ENCODE assay signal across 11 mouse cellular contexts in genomic region chr1:91055744-91056143, GRCm38 (mm10). TPM values are rescaled to one million over a fixed set of nuclear protein-coding genes. Genes with fewer than 3 reads are reported as not detected.
DNase-seq lines count a peak whose midpoint lies in the region; ATAC-seq and TF ChIP-seq lines count a peak whose summit lies in the region.
"Had no signal": no experiment of that assay in that cellular context is flagged by ENCODE, and none has a peak within 500 bp of the region (broad histone marks: within the 10 kb centered on the region; RNA-seq: fewer than 3 reads in every experiment).

No protein-coding gene starts in this region.

- peak overlapping the region; percentile 83 for H3K4me3 ChIP-seq in gastrocnemius, adult 2 months
- H3K4me3 ChIP-seq in lung, embryonic 14.5 days (ENCODE audit: low read depth, low read length), result peak overlapping the region; percentile 54; the same call in 1 of the 2 replicates
- peak overlapping the region; percentile 95 for H3K4me3 ChIP-seq in myocyte
- H3K4me3 ChIP-seq: forebrain, embryonic 12.5 days; hindbrain, embryonic 13.5 days had no signal

- peak overlapping the region; percentile 97 for H3K27ac ChIP-seq in gastrocnemius, adult 2 months
- H3K27ac ChIP-seq in lung, embryonic 14.5 days (ENCODE audit: low read depth), result peak overlapping the region; percentile 94
- H3K27ac ChIP-seq: forebrain, embryonic 12.5 days had no signal

- peak overlapping the region; percentile 93 for H3K4me2 ChIP-seq in lung, embryonic 14.5 days
- H3K4me2 ChIP-seq in myocyte (ENCODE audit: low read depth), result peak overlapping the region; percentile 95
- H3K4me2 ChIP-seq: forebrain, embryonic 12.5 days; hindbrain, embryonic 13.5 days had no signal

- no peak for TF ChIP-seq POLR2A in myocyte (IDR thresholded peaks at IDR 0.05; ENCODE audit: insufficient read length, low read depth)

- no peak overlapping the region for H3ac ChIP-seq in myocyte (ENCODE audit: control insufficient read depth, insufficient read length)

- DNase-seq in gastrocnemius, adult 2 months, result no peak
- DNase-seq in gastrocnemius, postnatal 36 days, result no peak
- peak; percentile 21 for DNase-seq in lung, embryonic 14.5 days
- DNase-seq in lung, postnatal 14 days, result no peak
- peak; percentile 68 for DNase-seq in induced T-regulatory cell, adult 2 months (ENCODE audit: low read depth)
- DNase-seq in cerebellum, postnatal 10 days, result no peak
- no peak for DNase-seq in urinary bladder, postnatal 14 days (ENCODE audit: low spot score)
- DNase-seq: cerebellum, postnatal 14 days had no signal

- no peaks in the 10 kb centered on the region for H3K27me3 ChIP-seq in lung, embryonic 14.5 days (ENCODE audit: insufficient read depth, low read length)
- H3K27me3 ChIP-seq in myocyte (ENCODE audit: control insufficient read depth, insufficient read depth, insufficient read length), result no peaks in the 10 kb centered on the region

- H3K36me3 ChIP-seq in lung, embryonic 14.5 days (ENCODE audit: insufficient read depth), result no peaks in the 10 kb centered on the region
- H3K36me3 ChIP-seq in myocyte (ENCODE audit: control insufficient read depth, insufficient read depth), result no peaks in the 10 kb centered on the region
- H3K36me3 ChIP-seq: forebrain, embryonic 12.5 days; hindbrain, embryonic 13.5 days had no signal

- WGBS in lung, embryonic 14.5 days, result 54% methylated on average over 9 of the region's 9 CpGs

- peaks cover 23% of the 10 kb centered on the region for H3K4me1 ChIP-seq in lung, embryonic 14.5 days (ENCODE audit: insufficient read depth)

- ATAC-seq in lung, embryonic 14.5 days (ENCODE audit: insufficient read depth), result no peak

- H3K9ac ChIP-seq in lung, embryonic 14.5 days, result 0 out of 2 replicates have a peak overlapping the region, but pooled peaks have one; percentile 4
- H3K9ac ChIP-seq: forebrain, embryonic 12.5 days; hindbrain, embryonic 13.5 days had no signal

- no peak for TF ChIP-seq CTCF in gastrocnemius, adult 2 months (IDR thresholded peaks at IDR 0.05)
- TF ChIP-seq CTCF in lung, embryonic 14.5 days (IDR thresholded peaks at IDR 0.05; ENCODE audit: low read depth), result no peak; the same call in 1 of the 2 replicates

- intact Hi-C loops in gastrocnemius, adult 2 months (cut with DNase I), result no loop called here
- intact Hi-C loops in gastrocnemius, postnatal 36 days (cut with DNase I), result no loop called here

- no peaks in the 10 kb centered on the region for H3K9me3 ChIP-seq in lung, embryonic 14.5 days (ENCODE audit: low read depth, low read length)
- H3K9me3 ChIP-seq: forebrain, embryonic 12.5 days; hindbrain, embryonic 13.5 days had no signal

- peaks cover 92% of the 10 kb centered on the region for H3K79me2 ChIP-seq in myocyte (ENCODE audit: control insufficient read depth, insufficient read depth)

TF ChIP-seq in myocyte, 11 proteins besides CTCF, POLR2A, EP300 and RAD21:
- TF ChIP-seq E2F4 (IDR thresholded peaks at IDR 0.05; ENCODE audit: insufficient read depth), result no peak
- TF ChIP-seq USF1 (IDR thresholded peaks at IDR 0.05; ENCODE audit: low read depth), result peak; percentile 65

RNA-seq across cellular contexts. Expression of gene Lrrfip1, which starts 57.2 kb away (rescaled TPM):
- total RNA-seq in gastrocnemius, adult 2 months (2021), result 100 to 1,000 TPM; 131 to 149 TPM
- 100 to 1,000 TPM; 159 to 165 TPM for total RNA-seq in gastrocnemius, postnatal 36 days (2021)
- 47.1 and 49.4 TPM in 2 replicates for polyA plus RNA-seq in lung, embryonic 14.5 days (2014; fragmentation: Nextera tagmentation; extraction: Ambion mirVana)
- polyA plus RNA-seq in myocyte (2012; fragmentation: generic; extraction: Trizol), result 83.3 TPM

Comparison
In these comparisons a context has a peak if more than half of its experiments do, and no peak if none do; other contexts are left out.
1. DNase-seq: peak in lung, embryonic 14.5 days (single experiment) and induced T-regulatory cell, adult 2 months (single experiment); none in gastrocnemius, adult 2 months (single experiment), gastrocnemius, postnatal 36 days (0 of 2), lung, postnatal 14 days (single experiment), cerebellum, postnatal 10 days (0 of 2) and urinary bladder, postnatal 14 days (single experiment).
2. Peak in every context shown above with its lines, with median percentiles within 50 percentile points of each other: H3K4me3 ChIP-seq.